8 mouse cellular contexts compared by ENCODE assay signal in genomic region chr8:126832163-126832978, GRCm38 (mm10).
DNase-seq lines count a peak whose midpoint lies in the region; ATAC-seq and TF ChIP-seq lines count a peak whose summit lies in the region.

No protein-coding gene starts in this region.

- WGBS in kidney, postnatal 0 days, result 60% methylated on average over 12 of the region's 12 CpGs
- 4% methylated on average over 12 of the region's 12 CpGs for WGBS in macrophage (ENCODE audit: missing documents)

- no peak for TF ChIP-seq CTCF in kidney, postnatal 0 days (IDR thresholded peaks at IDR 0.05; ENCODE audit: low read depth)

- no peak overlapping the region for H3K9ac ChIP-seq in kidney, postnatal 0 days (ENCODE audit: low read depth, low read length)

- no peak overlapping the region for H3K4me2 ChIP-seq in kidney, postnatal 0 days (ENCODE audit: low read length)

- H3K4me1 ChIP-seq in kidney, postnatal 0 days (replicated peaks; ENCODE audit: insufficient read depth, low read length), result peaks cover 46% of the 10 kb centered on the region

- no peaks in the 10 kb centered on the region for H3K36me3 ChIP-seq in kidney, postnatal 0 days (ENCODE audit: insufficient read depth, low read length)
- no peaks in the 10 kb centered on the region for H3K36me3 ChIP-seq in macrophage (ENCODE audit: inconsistent target)

- ATAC-seq in kidney, postnatal 0 days (replicated peaks; ENCODE audit: low FRiP score, low read depth), result no peak

- H3K27me3 ChIP-seq in kidney, postnatal 0 days (ENCODE audit: insufficient read depth, low read length), result no peaks in the 10 kb centered on the region

- H3K27ac ChIP-seq in kidney, postnatal 0 days, result peak overlapping the region; percentile 88
- peak overlapping the region; percentile 99 for H3K27ac ChIP-seq in macrophage

- H3K4me3 ChIP-seq in kidney, postnatal 0 days (replicated peaks; ENCODE audit: low read depth, low read length), result no peak overlapping the region
- H3K4me3 ChIP-seq in macrophage (ENCODE audit: inconsistent target), result no peak overlapping the region

- H3K9me3 ChIP-seq in kidney, postnatal 0 days (replicated peaks; ENCODE audit: low read length), result no peaks in the 10 kb centered on the region

- DNase-seq in 3T3-L1 (ENCODE audit: low read depth, low spot score), result peak; percentile 69
- DNase-seq in CD8-positive naive resting alpha-beta T cell, adult 2 months (ENCODE audit: low read depth in 2 of 2, low spot score in 2 of 2), result peak; percentile 71 to 78
- peak; percentile 80 to 87 for DNase-seq in heart, adult 9 months (ENCODE audit: low spot score in 2 of 2)
- peak; percentile 56 for DNase-seq in kidney, postnatal 0 days (ENCODE audit: low spot score)
- peak; percentile 64 to 69 for DNase-seq in thymus, postnatal 36 days
- no peak for DNase-seq in layer of hippocampus, postnatal 36 days
- no peak for DNase-seq in right cerebral cortex, postnatal 14 days

- H3K79me2 ChIP-seq in macrophage (ENCODE audit: inconsistent target), result no peaks in the 10 kb centered on the region

Comparison
In these comparisons a context has a peak if more than half of its experiments do, and no peak if none do; other contexts are left out.
1. DNase-seq: peak in 3T3-L1 (single experiment), CD8-positive naive resting alpha-beta T cell, adult 2 months (2 of 2), heart, adult 9 months (2 of 2), kidney, postnatal 0 days (single experiment) and thymus, postnatal 36 days (2 of 2); none in layer of hippocampus, postnatal 36 days (0 of 2) and right cerebral cortex, postnatal 14 days (single experiment).